Mouse (Mus musculus) cerebellum, adult 9-10 months (tissue): ENCODE results near the gene 4921524J17Rik.
A peak's percentile ranks its signal among the peaks of the same experiment; 100 is the strongest.

ENCODE experiments used
- DNase-seq: peaks from one replicate; pipeline ENCODE4 v3.0.0; 2022

4921524J17Rik gene

DNA sequence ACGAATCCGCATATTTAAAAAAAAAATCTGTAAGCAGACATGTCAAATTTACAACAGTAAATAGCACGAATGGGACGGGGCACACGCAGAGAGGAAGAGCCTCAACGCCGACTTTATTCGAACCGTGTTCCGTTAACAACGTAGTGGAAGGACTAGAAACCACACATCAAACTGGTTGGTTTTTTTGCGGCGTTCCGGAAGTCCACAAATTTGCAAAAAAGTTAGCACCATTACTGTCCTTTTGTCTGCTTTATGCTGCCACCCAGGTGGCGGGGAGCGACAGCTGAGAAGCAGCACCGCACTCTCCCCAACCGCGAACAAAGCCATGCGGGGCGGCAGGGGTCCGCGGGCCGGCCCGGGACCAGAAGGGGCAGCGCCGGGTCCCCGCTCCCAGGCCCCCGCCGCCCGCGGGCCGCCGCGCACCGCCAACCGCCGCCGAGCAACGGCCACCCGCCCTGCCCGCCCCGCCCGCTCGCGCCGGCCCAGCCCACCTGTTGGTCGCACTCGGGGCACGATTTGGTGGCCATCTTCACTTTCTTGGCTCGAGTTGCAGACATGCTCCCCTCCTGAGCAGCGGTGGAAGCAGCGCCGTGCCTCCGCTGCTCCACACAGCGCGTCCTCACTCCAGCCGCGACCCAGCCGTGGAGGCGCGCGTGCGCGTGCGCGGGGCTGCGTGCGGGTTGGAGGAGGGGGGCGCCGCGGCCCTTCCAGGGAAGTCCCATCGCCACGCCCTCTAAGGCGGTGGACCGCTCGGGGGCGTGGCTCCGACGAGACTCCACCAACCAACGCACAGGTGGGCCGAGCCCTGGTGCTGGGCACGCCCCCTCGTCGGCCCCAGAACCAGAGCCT, at the start of gene 4921524J17Rik:
Gene 4921524J17Rik (minus strand): TSS at position 666 of the 849 bp plus-strand sequence.
- peak; percentile 96 for DNase-seq

DNA sequence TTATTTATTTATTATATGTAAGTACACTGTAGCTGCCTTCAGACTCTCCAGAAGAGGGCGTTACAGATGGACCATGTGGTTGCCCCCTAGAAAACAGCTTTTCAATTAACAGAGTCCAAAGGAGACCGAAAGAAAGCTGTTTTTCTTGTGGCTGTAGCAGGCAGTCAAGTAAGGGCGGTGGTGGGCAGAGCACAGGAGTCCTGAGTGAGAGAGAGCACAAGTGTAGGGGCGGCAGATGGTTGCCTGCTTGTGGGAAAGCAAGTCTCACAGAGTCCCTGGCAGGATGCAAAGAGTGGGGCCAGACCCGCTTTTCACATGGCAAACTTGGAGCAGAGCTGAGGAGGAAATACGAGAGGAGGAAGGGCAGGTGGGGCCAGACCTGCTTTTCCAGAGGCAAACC, 49.8 kb upstream of the 4921524J17Rik start:
- DNase-seq, result no peak

DNA sequence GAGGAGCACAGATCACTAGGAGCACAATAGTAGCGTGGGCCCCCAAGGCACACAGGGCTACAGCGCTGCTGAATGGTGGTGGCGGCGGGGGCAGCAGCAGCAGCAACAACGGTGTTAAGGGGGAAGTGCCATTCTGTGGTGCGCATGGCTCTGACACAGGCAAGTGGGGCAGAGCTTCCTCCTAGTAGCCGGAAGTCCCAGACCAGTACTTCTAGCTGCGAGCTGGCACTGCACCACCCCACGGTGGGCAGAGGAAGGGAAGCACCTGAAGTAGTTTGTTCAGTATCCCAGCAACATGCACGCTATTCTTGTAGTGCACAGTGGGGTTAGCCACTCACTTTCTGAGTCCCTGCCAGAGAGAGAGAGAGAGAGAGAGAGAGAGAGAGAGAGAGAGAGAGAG, 49.3 kb upstream of the 4921524J17Rik start:
- DNase-seq, result no peak

DNA sequence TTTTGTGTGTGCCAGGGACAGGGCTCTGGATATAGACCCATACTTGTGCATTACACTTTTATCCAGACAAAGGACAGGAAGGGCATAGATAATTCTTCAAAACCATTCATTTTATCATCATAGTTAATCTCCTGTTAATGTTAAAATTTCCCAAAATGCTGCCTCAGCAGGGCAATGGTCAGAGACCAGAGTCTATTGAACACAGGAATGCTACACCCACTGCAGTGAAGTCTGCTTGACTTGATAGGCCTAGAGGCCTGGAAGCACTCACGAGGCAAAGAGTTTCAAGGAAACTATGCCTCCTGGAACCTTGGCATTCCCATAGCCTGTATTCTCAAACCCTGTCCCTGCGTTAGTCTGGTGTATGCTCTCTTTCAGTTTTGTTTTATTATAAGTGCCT, 47.1 kb upstream of the 4921524J17Rik start:
- no peak for DNase-seq

DNA sequence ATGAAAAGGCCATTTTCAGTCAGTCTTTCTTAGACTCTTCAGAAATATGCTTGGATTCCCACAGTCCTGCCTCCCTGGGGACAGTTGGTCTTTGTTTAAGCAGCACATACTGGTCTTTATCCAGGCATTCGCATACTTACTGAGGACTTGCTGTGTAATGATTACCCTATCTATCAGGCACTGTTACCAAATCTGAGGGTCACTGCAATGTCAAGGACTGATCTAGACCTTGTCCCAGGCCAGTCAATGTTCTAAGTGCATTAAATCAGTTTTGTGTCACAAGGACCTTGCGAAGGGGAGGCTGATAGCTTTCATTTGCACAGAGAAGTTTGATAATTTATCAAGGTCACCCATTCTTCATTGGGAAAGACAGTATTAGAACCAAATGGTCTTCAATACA, 45.8 kb upstream of the 4921524J17Rik start:
- no peak for DNase-seq

DNA sequence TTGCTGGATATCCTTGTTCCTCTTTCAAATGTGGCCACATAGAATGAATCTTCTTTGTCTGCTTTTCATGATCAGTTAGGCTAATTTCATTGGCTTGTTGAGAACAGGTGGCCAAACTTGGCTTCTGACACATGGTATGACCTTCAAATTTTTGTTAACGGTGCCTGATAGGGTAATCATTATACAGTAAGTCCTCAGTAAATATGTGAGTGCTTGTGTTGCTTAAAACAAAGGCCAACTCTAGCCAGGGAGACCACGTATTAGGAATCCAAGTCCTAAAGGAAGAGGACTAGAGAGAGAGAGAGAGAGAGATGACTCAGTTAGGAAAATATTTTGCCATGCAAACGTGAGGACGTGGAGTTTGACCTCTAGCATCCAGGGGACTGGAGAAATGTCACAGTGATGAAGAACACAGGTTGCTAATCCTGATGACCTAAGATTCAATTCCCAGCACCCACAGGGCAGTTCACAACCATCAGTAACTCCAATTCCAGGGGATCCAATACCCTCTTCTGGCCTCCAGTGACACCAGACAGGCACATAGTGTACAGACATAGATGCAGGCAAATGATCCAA, 44.4 kb upstream of the 4921524J17Rik start:
- no peak for DNase-seq

DNA sequence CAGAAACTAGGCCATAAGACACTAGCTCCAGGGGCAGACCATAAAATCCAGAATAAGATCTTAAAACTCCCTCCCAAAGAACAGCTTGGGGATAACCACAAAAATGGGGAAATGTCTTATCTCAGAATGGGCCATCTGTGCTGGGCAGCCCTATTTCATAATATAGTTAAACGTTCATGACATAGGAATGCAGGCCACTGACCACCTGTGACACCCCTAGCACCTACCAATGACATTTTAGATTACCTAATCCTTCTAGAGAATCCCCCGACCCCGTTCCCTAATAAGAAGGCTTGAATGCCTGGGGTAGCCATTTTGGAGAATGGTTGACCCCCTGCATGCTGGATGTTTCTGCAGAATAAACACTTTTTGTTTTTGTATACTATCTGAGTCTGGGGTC, 42.3 kb upstream of the 4921524J17Rik start:
- DNase-seq, result no peak

DNA sequence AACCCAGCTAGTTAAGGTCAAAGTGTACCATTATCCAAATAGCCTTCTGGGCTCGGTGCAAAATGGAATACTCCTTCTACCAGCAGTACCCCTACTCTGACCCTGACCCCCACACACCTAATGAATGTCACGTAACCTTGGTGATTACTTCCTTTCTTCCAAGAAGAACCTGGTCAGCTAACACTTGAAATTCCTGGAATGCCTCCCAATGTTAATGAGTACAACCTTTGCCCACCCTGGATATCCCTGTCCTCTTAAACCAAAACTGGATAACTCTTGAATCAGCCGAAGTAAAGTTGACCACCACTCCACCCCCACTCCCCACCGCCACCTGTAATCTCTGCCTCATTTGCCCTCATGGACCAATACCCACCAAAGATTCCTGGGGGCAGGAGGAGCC, 40.6 kb upstream of the 4921524J17Rik start:
- DNase-seq, result no peak

DNA sequence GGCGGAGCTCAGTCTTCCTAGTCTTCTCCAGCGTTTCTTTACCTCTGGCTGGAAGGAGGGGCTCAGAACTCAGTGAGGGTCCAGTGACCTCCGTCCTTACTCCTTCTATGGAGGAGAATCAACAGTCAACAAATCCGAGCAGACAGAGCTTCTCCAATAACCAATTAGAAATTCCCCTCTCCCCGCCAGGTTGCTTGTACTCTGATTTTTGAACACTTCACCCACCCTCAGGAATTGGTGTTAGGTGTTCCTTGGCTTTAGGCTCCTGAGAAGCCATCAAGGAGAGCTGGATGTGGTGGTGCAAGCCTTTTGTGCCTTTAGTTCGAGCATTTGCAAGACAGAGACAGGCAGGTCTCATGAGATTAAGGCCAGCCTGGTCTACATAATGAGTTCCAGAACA, 40.2 kb upstream of the 4921524J17Rik start:
- no peak for DNase-seq

DNA sequence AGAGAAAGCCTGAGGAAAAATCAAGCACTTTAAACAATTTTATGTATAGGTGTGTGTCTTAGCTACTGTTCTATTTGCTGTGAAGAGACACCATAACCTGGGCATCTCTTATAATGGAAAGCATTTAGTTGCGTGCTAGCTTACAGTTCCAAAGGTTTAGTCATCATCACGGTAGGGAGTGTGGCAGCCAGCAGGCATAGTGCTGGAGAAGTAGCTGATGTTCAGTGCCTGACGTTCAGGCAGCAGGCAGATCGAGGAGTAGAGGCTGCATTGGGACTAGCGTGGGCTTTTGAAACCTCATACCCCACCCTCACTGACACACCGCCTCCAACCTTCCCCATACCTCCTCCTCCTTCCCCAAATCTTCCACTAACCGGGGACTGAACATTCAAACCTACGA, 38.1 kb upstream of the 4921524J17Rik start:
- DNase-seq, result no peak

DNA sequence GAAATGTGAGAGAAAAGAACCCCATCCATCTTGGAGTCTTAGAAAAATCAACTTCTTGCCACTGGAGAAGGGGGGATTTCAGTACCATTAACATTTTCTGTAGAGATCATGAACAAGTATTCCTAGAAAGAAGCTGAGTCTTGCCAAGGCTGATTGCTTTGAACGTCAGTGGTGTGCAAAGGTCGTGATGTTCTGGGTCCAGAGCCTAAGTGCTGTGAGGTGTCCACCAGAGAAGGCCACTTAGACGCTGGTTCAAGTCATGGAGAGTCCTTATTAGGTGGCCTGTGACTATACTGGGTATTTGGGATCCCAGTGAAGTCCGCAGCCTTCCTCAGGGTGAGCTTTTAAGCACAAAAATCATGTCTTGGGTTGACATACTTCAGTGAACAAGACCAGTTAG, 33.4 kb upstream of the 4921524J17Rik start:
- DNase-seq, result no peak

DNA sequence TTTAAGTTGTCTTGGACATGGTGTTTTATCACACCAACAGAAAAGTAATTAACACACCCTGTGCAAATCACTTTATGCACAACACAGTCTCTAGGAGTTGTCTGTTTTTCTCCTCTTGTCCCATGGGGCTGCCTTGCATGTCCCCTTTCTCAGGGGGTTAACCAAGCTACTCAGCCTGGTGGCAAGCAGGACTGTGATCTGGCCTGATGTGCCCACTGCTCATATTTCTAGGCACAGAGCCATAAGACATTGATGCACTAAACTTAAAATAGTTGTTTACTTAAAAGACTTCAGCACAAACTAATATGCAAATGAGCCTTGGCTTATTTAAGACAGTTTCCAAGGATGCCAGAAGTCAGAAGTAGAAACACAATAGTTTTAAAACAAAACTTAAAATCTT, 31.7 kb upstream of the 4921524J17Rik start:
- DNase-seq, result no peak

DNA sequence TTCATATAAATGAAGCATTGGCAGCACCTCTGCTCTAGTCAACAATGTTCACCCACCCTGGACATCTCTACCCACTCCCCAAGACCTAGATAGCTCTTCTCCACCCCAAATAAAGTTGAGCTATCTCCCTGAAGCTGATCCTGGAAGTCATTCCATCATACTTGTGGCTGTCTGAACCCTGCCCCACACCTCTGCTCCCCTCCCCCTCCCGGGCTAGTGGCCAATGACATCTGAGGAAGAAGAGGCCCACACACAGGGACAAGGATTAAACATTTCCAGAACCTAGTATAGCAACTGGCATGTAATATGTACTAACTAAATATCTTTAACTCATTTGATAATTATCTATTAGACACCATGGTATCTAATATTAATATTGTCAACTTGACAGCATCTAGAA, 29.8 kb upstream of the 4921524J17Rik start:
- DNase-seq, result no peak

DNA sequence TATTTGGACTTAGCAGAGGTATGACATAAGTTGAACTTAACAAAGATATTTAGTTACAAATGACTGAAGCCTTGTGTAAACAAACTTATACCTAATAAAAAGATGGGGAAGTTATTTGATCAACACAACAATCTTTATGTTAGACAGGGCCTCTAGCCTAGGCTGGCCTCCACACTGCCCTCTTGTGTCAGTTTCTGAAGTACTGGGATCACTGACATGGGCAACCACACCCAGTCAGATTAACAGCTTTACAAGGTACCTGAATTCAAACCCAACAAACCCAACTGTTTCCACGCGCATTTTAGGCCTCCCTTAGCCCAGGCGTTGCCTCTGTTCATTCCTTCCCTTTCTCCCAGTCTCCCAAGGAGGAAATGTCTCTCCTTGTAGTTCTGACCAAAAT, 28.7 kb upstream of the 4921524J17Rik start:
- DNase-seq, result no peak

DNA sequence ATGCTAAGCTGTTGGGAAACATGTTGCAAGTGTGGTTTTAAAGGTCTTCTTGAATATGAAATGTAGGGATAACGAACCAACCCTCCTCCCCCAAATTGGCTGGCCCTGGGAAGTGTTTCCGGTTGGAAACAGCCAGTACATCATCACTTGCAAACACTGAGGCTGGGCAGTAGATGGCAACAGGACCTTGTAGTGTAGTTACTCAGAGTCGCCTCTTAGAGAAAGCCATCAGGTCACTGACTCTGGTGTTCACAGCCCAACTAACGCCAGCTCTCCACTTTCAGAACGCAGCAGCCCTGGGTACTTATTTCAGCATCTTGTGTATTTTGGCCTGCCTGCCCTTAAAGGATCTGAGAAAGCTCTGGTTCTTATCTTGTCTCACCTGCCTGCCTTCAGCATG, 28.2 kb upstream of the 4921524J17Rik start:
- no peak for DNase-seq

DNA sequence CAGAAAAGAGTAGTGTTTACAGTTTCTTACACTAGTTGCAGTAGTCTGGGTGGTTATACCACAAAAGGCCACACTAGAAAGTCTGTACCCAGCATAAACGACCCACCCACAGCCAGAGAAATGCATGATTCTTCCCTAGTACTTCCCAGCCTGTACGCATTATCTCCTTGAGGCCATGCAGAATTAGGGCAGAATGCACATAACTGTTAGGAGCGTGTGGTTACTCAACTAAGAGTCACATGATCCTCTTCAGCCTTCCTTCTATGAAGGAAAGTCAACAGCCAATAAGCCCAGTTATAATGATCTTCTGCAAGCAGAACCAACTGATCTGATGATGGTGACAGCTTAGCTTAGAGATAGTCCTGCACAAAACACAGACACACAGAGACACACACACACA, 26.9 kb upstream of the 4921524J17Rik start:
- DNase-seq, result no peak

DNA sequence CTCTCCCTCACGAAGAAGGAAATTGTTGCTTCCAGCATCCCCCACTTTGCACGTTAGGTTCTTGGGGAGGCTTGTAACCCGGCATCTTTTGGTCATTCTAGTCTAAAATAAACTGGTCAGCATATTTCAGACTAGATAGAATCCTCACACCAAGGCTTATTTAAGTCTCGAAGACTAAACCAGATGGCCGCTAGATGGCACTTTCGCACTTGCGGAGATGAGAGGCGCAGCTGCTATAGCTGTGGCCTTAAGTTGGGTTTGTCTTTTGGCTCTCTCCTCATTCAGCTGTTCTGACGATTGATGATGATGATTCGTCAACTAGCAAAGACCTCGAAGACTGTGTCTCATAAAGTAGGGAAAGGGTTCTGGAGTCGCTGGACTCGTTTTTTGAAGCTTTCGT, 23.9 kb upstream of the 4921524J17Rik start:
- peak; percentile 58 for DNase-seq

DNA sequence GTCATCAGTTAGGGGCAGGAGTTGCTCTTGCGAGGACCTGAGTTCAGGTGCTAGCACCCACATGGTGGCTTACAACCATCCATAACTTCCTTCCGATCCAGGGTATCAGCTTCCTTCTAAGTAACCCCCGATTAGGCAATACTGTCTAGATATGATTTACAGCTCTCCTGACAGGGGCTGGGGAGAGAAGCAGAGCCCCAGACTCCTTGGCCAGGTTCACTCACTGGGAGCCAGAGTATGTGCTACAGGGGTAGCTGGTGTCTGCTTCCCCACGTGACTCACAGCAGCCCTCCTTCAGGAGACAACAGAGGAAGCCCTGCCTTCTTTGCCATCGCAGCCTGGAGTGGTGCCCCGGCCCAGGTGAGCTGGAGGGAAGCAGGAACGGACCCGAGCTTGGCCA, 22.1 kb upstream of the 4921524J17Rik start:
- no peak for DNase-seq

DNA sequence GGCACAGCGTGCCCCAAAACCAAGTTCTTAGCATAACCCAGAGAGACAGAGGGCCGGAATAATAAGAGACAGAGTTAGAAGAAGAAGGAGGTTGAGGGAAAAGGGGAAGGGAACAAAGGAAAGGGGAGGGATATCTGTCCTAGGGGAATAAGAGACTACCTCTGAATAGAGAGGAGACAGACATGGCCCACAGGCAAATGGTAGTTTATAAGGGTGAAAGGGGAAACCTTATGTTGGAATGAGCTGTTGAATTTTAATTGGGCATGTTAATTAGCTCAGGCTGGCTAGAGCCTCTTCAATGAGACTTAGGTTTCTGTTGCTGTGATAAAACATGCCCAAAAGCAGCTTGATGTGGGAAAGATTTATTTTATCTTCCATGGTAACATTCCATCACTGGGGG, 20.6 kb upstream of the 4921524J17Rik start:
- no peak for DNase-seq

DNA sequence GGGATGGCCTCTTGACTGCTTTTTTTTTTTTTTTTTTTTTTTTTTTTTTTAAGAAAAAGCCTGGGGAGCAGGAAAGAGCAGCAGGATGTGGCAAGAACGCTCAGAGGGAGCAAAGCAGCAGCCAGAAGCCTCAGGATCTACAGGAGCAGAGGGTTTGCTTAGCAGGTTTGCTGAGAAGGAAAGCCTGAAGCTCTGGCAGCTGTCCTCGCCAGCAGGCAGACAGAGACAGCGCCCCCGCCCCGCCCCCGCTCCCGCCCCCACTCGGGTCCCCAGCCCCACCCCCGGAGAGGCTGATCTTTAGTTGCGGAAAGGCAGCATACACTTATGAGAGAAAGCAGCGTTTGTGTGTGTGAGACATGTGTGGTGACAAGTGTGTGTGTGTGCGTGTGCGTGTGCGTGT, 19.7 kb upstream of the 4921524J17Rik start:
- no peak for DNase-seq

DNA sequence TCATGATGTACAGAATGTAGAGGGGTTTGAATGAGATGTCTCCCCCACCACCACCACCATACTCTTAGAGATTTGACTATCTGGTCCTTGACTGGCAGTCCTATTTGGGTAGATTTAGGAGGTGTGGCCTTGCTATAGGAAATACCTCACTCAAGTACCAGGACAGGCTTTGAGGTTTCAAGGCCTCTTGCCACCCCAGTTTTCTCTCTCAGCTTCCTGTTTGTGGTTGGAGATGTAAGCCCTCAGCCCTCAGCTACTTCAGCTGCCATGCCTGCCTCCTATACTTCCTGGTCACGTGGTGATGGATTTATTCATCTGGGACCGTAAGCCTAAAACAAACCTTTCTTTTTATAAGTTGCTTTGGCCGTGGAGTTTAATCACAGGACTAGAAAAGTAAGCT, 17.7 kb upstream of the 4921524J17Rik start:
- no peak for DNase-seq

DNA sequence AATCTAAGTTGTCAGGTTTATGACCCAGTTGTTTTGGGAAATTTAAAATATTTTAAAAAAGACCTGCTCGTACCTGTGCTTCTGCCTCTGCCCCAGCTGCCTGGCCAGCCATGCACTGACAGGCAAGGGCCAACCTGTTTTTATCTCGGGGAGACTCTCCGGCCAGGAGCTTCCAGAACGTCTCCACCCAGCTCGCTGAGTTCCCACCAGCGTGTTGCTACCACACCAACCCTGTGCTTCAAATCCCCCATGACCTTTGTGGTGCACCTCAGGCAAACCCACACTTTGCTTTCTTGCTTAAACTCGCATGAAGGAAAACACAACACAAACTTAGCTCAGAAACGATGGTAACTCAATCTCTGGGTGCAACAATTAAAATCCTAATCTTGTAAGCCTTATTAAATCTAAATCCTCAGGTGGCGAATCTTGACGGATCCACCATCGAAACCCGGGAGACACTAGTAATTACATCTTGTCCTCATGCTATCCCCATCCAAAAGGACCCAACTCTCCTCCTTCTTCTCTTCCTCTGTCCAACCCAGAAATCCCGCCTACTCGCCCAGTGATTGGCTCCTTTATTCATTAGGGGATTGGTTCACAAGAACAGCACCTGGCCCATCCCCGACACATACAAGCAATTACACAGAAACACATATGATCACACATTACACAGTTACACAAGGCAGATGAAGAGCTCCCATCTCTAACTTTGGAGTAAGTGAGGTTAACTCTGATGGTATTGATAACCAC, 13.5 kb upstream of the 4921524J17Rik start:
- no peak for DNase-seq

DNA sequence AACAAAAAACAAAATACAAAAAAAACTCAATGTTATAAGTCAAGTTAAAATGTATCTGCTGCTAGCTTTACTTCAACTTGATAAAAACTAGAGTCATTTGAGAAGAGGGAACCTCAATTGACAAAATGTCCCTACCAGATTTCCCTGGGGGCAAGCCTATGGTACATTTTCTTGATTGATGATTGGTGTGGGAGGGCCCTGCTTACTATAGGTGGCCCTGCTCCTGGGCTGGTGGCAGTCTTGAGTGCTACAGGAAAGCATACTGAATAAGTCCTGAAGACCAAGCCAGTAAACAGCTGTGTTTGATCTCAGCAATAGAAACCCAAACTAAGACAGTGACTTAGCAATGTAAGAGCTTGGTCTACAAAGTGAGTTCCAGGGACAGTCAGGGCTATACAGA, 11.5 kb upstream of the 4921524J17Rik start:
- no peak for DNase-seq

DNA sequence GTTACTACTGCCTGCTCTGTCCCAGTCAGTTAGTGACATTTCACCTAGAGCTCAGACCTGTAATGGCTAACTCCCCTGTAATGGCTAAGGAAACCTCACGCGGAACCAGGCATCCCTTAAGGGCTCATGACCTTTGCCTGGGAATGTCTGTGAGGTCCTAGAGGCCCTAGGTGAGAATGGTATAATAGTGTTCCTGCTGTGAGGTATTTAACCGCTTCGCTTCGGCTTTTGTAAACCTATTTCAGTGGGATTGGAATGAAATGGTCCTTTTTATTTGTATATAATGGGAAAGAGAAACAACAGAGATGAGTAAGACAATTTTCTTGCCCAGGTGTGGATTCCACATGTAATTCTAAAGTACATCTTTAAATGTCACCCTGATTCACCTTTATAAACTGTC, 8.9 kb upstream of the 4921524J17Rik start:
- DNase-seq, result no peak
